Mouse (Mus musculus) adrenal gland, adult 18-20 months (tissue): ENCODE results near the gene Arhgap35. TPM values are rescaled to one million over a fixed set of nuclear protein-coding genes. Genes with fewer than 3 reads are reported as not detected.

Experiments
- DNase-seq, 2 experiments: peaks; one replicate each; pipeline ENCODE4 v3.0.0; 2021 to 2022; ENCODE audit warnings: low spot score in 2 of 2
- total RNA-seq, 2 experiments: library from RNA; stranded (reverse); gene quantifications; 1 replicate in 1 of 2; 2 replicates in 1 of 2; pipeline ENCODE4 v1.2.3; 2021

The Arhgap35 gene
- total RNA-seq, 2 experiments from 2014 or later, result 54.3 to 63.1 TPM

- no peak for DNase-seq
Observed at GRCm38 (mm10) chr7:16525448-16525847, 89.3 kb downstream of the Arhgap35 start.

- no peak for DNase-seq
Observed at GRCm38 (mm10) chr7:16524308-16524707, 90.5 kb downstream of the Arhgap35 start.

- no peak for DNase-seq
Observed at GRCm38 (mm10) chr7:16519310-16519709, 95.5 kb downstream of the Arhgap35 start.

GRCm38 (mm10) chr7:16517198-16517597 is 97.6 kb downstream of the Arhgap35 start:
- no peak for DNase-seq

GRCm38 (mm10) chr7:16507284-16507683 is 107.5 kb downstream of the Arhgap35 start:
- DNase-seq, result peak; percentile 58 to 68

GRCm38 (mm10) chr7:16505226-16505593 is 109.6 kb downstream of the Arhgap35 start:
- no peak for DNase-seq

- DNase-seq, result peak in 1 of 2 experiments; percentile 22
Observed at GRCm38 (mm10) chr7:16504573-16505225, 110.1 kb downstream of the Arhgap35 start.

- DNase-seq, result peak in 1 of 2 experiments; percentile 16
Observed at GRCm38 (mm10) chr7:16501571-16501970, 113.2 kb downstream of the Arhgap35 start.

- no peak for DNase-seq
Observed at GRCm38 (mm10) chr7:16499671-16500104, 115.1 kb downstream of the Arhgap35 start.

GRCm38 (mm10) chr7:16496260-16496659 is 118.5 kb downstream of the Arhgap35 start:
- no peak for DNase-seq

- DNase-seq, result peak in 1 of 2 experiments; percentile 44
Observed at GRCm38 (mm10) chr7:16493361-16493760, 121.4 kb downstream of the Arhgap35 start.

- DNase-seq, result no peak
Observed at GRCm38 (mm10) chr7:16492211-16492610, 122.6 kb downstream of the Arhgap35 start.

- peak; percentile 53 to 65 for DNase-seq
Observed at GRCm38 (mm10) chr7:16491759-16492158, 123.0 kb downstream of the Arhgap35 start.

- DNase-seq, result no peak
Observed at GRCm38 (mm10) chr7:16489948-16490347, 124.8 kb downstream of the Arhgap35 start.

- DNase-seq, result no peak
Observed at GRCm38 (mm10) chr7:16488816-16489215, 126.0 kb downstream of the Arhgap35 start.

GRCm38 (mm10) chr7:16477628-16478027 is 137.2 kb downstream of the Arhgap35 start, which contains the start of gene Npas1:
Gene Npas1 (minus strand): TSS chr7:16477728.
- DNase-seq, result no peak

GRCm38 (mm10) chr7:16476600-16476989 is 138.2 kb downstream of the Arhgap35 start:
- DNase-seq, result no peak

- DNase-seq, result no peak
Observed at GRCm38 (mm10) chr7:16475764-16476599, 138.8 kb downstream of the Arhgap35 start.

- no peak for DNase-seq
Observed at GRCm38 (mm10) chr7:16475321-16475720, 139.5 kb downstream of the Arhgap35 start.

- DNase-seq, result no peak
Observed at GRCm38 (mm10) chr7:16474445-16474844, 140.3 kb downstream of the Arhgap35 start.

GRCm38 (mm10) chr7:16473847-16474246 is 140.9 kb downstream of the Arhgap35 start:
- DNase-seq, result no peak

GRCm38 (mm10) chr7:16472116-16472709 is 142.6 kb downstream of the Arhgap35 start:
- DNase-seq, result no peak
